Mouse (Mus musculus): ENCODE data around the gene Gm4553. TPM values are rescaled to one million over a fixed set of nuclear protein-coding genes. Genes with fewer than 3 reads are reported as not detected.

Gene Gm4553
- polyA plus RNA-seq, 1 experiment from 2014 or later = not detected

Other genes starting within 250 kb of the Gm4553 start
- gene Tollip, start 247.2 kb downstream of the Gm4553 start, polyA plus RNA-seq (2015; fragmentation: Nextera tagmentation; extraction: Ambion mirVana) = 52.0 and 62.6 TPM in 2 replicates
- gene Brsk2, start 216.0 kb downstream of the Gm4553 start, polyA plus RNA-seq (2015; fragmentation: Nextera tagmentation; extraction: Ambion mirVana) = 1.4 TPM in 2 replicates
- gene Mob2, start 104.7 kb downstream of the Gm4553 start, polyA plus RNA-seq (2015; fragmentation: Nextera tagmentation; extraction: Ambion mirVana) = 73.9 and 75.9 TPM in 2 replicates
- 6.4 TPM in 2 replicates for gene Dusp8, start 69.9 kb downstream of the Gm4553 start, polyA plus RNA-seq (2015; fragmentation: Nextera tagmentation; extraction: Ambion mirVana)
- not detected in 2 replicates for gene Gm45618, start 45.0 kb downstream of the Gm4553 start, polyA plus RNA-seq (2015; fragmentation: Nextera tagmentation; extraction: Ambion mirVana)
- not detected in 2 replicates for gene Gm39115, start 29.7 kb downstream of the Gm4553 start, polyA plus RNA-seq (2015; fragmentation: Nextera tagmentation; extraction: Ambion mirVana)
- gene Gm45337, start 21.1 kb downstream of the Gm4553 start, polyA plus RNA-seq (2015; fragmentation: Nextera tagmentation; extraction: Ambion mirVana) = not detected in 2 replicates
- gene Gm29735, start 8.6 kb downstream of the Gm4553 start, polyA plus RNA-seq (2015; fragmentation: Nextera tagmentation; extraction: Ambion mirVana) = not detected in 2 replicates
- gene Krtap5-2, start 10.3 kb upstream of the Gm4553 start, polyA plus RNA-seq (2015; fragmentation: Nextera tagmentation; extraction: Ambion mirVana) = not detected in 2 replicates
- gene Gm10153, start 24.6 kb upstream of the Gm4553 start, polyA plus RNA-seq (2015; fragmentation: Nextera tagmentation; extraction: Ambion mirVana) = not detected in 2 replicates
- gene Krtap5-3, start 35.6 kb upstream of the Gm4553 start, polyA plus RNA-seq (2015; fragmentation: Nextera tagmentation; extraction: Ambion mirVana) = not detected in 2 replicates
- not detected in 2 replicates for gene Gm7579, start 46.1 kb upstream of the Gm4553 start, polyA plus RNA-seq (2015; fragmentation: Nextera tagmentation; extraction: Ambion mirVana)
- not detected in 2 replicates for gene Krtap5-5, start 64.2 kb upstream of the Gm4553 start, polyA plus RNA-seq (2015; fragmentation: Nextera tagmentation; extraction: Ambion mirVana)
- gene Gm40460, start 75.3 kb upstream of the Gm4553 start, polyA plus RNA-seq (2015; fragmentation: Nextera tagmentation; extraction: Ambion mirVana) = not detected in 2 replicates
- gene Gm2431, start 92.6 kb upstream of the Gm4553 start, polyA plus RNA-seq (2015; fragmentation: Nextera tagmentation; extraction: Ambion mirVana) = not detected in 2 replicates
- not detected in 2 replicates for gene Gm4559, start 108.6 kb upstream of the Gm4553 start, polyA plus RNA-seq (2015; fragmentation: Nextera tagmentation; extraction: Ambion mirVana)
- gene Krtap5-1, start 131.4 kb upstream of the Gm4553 start, polyA plus RNA-seq (2015; fragmentation: Nextera tagmentation; extraction: Ambion mirVana) = not detected in 2 replicates
- gene Krtap5-4, start 137.8 kb upstream of the Gm4553 start, polyA plus RNA-seq (2015; fragmentation: Nextera tagmentation; extraction: Ambion mirVana) = not detected in 2 replicates
- 3.7 and 5.2 TPM in 2 replicates for gene Ifitm10, start 208.0 kb upstream of the Gm4553 start, polyA plus RNA-seq (2015; fragmentation: Nextera tagmentation; extraction: Ambion mirVana)
- gene Gm49369, start 216.9 kb upstream of the Gm4553 start, polyA plus RNA-seq (2015; fragmentation: Nextera tagmentation; extraction: Ambion mirVana) = 0.96 TPM in 1 of 2 replicates, not detected in the other
- 451 and 599 TPM in 2 replicates for gene Ctsd, start 222.3 kb upstream of the Gm4553 start, polyA plus RNA-seq (2015; fragmentation: Nextera tagmentation; extraction: Ambion mirVana)

Measured in stomach, embryonic 16.5 days (tissue).